Mouse (Mus musculus): Measurements from ENCODE around the gene Hs1bp3.

Gene Hs1bp3

DNA sequence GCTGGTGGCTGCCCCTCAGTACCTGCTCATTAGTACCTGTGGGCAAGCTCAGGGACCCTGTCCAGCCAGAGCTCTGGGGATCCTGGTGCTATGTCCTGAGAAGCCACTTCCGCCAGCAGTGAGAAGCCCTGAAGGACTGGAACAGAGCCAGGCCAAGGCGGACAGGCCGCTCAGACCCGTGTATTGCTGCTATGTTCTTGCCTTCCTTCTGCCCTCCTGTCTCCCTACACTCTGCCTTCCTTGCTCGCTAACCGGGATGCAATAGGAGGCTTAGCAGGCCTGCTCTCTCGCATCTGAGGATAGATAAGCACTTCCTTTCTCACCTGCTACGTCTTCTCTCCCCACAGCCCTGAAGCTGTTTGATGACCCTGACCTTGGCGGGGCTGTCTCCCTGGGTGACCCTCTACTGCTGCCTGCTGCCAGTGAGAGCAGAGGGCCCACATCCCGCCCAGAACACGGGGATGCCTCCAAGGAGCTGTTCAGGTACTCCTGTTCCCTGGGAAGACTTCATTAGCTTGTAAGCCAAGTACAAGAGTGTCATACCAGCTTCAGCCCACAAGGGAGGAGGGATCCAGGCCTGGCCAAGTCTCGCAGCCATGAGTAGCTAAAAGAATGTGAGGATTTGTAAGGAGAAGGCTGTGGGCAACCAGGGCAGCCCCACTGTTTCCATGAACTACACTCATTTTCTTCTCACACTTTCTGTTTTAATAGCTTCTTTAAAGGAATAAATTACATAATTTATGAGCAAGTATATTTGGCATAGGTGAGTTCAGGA is 24.2 kb downstream of the Hs1bp3 start:
- DNase-seq, result no peak

- no peak for DNase-seq
Observed at GRCm38 (mm10) chr12:8338491-8338890, 25.3 kb downstream of the Hs1bp3 start.

- DNase-seq, result no peak
Observed at GRCm38 (mm10) chr12:8338918-8339317, 25.7 kb downstream of the Hs1bp3 start.

DNA sequence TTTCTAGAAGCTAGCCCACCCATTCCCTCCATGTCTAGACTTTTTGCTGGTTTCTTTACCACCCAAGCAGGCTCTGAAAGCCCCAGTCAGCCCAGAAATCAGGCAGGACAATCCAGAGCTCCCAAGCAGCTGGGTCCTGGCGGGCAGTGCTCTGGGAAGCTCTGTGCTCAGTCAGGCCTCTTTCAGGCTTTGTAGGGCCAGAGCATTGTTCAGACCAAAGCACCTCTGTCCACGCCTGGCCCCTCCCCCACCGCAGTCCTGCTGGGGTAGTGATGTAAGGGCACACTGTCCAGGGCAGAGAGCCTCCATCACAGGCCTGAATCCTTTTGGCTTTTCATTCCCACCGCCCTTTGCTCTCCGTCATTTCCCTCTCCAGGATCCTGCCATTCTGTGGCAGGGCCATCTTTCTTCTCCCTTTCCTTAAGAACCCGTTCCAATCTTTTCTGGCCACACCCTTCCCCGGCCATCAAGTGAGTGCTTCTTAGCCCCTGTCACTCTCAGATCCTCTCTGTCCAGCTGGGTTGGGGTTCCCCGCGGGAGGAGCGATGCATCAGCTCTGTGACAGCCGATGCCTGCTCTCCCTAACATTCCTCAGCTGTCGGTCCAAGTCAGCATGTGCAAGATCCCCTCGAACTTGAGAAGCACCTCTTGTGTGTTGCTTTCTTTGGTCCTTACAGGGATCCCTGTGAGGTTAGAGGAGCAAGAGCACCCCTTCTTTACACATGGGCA is 26.5 kb downstream of the Hs1bp3 start:
- DNase-seq, result peak; percentile 38

DNA sequence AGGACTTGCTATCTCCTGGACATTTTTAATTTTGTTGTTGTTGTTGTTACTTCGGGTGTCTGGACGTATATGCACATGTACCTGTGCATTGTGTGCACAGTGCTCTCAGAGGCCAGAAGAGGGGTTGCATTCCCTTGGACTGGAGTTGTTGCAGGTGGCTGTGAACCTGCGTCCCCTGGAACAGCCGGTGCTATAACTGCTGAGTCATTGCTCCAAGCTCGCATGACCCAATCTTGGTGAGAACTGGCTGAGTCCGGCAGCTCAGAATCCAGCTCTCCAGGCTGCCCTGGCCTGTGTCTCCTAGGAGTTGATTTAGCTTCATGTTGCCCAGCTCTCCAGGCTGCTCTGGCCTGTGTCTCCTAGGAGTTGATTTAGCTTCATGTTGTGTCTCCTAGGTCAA is 27.8 kb downstream of the Hs1bp3 start:
- no peak for DNase-seq

DNA sequence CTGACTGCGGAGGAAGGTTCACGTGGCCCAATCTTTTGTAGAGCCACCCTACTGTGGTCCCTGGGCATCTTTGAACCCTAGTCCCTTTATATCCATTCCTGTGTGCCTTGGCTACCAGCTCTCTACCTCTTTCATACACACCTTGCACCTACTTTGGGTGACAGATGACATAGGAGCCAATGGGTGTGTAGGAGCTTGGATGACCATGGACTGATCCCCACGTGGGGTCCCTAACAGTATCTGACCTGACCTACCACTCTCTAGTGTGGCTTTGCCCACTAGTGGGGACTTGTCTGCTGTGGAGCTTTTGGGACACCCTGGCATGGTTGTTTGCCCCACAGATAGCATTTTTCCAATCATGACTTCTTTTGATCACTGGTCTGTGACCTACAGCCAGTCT is 30.1 kb downstream of the Hs1bp3 start:
- no peak for DNase-seq

DNA sequence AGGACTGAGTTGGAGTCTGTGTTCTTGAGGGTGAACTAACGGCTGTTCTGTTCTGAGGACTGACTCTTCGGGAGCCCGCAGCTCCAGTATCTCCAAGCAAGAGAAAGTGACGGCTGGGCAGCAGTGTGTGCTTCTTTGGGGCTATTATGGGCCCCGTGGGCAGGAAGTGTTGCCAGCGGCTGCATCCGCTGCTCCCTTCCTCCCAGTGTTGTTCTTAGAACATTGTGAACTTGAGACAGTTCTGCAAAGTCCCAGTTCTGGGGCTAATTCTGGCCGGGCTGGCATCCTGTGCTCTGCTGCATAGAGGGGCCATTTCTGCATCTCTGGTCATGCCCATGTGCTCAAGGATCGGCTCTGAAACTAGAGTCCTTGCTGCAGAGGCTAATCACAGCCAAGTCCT is 31.7 kb downstream of the Hs1bp3 start:
- no peak for DNase-seq

GRCm38 (mm10) chr12:8345539-8345938 is 32.3 kb downstream of the Hs1bp3 start:
- DNase-seq, result no peak

DNA sequence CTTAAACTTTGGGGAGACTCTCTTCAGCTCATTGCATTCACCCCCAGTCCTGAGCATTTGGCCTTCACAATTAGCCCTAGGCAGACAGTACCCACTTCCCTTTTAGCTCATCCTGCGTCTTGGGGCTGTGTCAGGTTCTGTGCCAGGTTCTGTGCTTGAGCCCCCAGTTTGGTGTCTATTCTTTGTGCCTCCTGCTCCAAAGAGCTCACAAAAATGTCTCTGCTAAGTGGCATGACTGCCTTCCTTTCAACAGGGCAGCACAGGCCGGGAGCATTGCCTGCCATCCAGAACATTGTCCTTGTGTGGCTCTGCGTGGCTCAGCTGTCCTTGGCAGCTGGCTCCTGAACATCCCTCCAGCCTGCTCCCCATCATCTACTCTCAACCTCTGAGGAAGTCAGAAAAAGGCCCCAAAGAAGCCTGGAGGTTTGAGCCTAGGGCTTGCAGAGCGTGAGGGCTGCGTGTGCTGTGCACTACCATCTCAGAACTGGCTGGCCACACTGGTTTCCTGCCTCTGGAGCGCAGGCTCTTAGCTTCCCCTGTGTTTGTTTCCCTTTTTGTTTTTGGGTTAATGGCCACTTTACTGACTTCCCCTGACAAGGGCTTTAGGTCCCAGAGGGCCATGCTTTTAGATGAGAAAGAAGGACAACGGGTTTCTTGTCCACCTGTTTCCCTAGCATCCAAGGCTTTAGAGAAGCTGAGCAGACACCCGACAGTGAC is 34.7 kb downstream of the Hs1bp3 start:
- no peak for DNase-seq

GRCm38 (mm10) chr12:8348733-8349513 is 35.7 kb downstream of the Hs1bp3 start:
- DNase-seq, result no peak

DNA sequence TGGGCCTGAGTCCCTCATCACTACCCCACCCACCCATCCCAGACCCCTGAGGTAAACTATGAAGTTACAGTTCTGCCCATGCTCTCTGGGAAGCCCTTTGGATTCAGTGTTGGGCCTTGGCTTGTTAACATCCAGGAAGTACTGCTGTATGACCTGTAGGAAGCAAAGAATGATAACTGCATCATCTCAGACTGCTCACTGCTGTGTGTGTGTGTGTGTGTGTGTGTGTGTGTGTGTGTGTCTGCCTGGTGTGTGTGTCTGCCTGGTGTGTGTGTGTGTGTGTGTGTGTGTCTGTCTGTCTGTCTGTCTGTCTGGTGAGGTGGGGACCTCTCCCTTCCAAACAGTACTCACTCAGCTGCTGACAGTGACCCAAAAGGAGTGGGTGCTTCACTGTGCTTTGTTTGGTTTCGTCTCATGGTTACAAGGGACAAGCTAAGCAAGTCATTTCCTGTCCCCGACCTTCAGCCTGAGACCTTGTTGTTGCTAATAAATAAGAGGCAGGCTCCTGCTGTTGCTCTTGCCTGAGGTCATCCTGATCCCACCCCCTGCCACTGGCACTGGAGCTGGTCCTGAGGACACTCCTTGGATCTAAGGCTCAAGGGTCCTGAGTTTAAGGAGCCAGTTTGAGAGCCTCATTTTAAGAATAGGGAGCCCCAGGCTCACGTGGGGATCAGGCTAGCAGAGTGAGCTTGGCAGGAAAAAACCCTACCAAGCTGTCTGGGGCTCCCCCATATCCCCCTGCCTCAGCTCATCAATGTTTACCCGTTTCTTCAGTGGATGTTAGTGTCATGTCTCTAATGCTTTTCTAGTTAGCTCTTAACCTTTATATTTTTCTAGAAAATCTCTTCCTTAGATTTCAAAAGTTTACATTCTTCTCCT is 38.0 kb downstream of the Hs1bp3 start:
- DNase-seq, result no peak

DNA sequence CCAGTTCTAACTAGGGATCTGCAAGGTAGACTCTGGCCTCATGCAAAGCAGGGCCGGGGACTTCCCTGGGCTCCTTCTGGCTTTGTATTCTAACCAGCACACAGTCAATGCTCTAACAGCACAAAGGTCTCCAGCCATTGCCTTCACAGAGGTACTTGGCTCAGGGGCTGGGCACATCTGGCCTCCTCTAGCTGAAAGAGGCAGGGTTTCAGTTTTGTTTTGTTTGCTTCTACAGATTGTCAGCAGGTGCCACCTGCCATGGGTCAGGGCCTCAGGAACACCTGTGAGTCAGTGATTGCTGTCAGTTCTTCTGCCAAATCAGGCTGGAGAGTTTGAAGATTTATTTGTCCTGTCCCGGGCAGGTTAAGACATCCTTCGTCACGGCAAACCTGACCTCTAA is 39.8 kb downstream of the Hs1bp3 start:
- DNase-seq, result no peak

GRCm38 (mm10) chr12:8354187-8354586 is 41.0 kb downstream of the Hs1bp3 start:
- DNase-seq, result no peak

- DNase-seq, result no peak
Observed at GRCm38 (mm10) chr12:8355011-8355410, 41.8 kb downstream of the Hs1bp3 start.

- DNase-seq, result no peak
Observed at GRCm38 (mm10) chr12:8357449-8357848, 44.2 kb downstream of the Hs1bp3 start.

GRCm38 (mm10) chr12:8358344-8358966 is 45.2 kb downstream of the Hs1bp3 start:
- DNase-seq, result no peak

- no peak for DNase-seq
Observed at GRCm38 (mm10) chr12:8359418-8360112, 46.3 kb downstream of the Hs1bp3 start.

GRCm38 (mm10) chr12:8361866-8362265 is 48.6 kb downstream of the Hs1bp3 start:
- DNase-seq, result no peak

GRCm38 (mm10) chr12:8362400-8362799 is 49.2 kb downstream of the Hs1bp3 start:
- DNase-seq, result no peak

DNA sequence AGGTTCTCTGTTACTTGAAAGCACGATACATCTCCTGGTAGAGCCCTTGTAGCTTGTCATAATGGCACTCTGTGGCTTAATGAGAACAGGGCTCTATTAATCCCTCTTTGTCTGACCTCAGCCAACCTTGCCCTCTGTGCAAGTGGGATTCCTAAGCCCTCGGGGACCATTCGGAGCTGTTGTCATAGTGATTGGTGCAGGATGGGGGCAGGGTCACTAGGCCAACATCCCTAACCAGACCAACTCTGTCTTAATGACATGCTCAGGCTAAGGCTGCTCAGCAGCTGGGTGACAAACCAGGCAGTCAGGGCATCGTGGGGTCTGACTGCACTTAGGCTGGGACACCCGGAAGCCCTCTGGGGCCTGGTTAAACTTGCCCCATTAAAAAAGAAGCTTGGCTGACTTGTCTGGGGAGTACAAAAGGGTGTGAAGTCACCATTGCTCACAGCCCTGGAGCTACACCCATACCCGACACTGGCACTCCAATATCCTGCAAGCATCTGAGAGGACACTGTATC is 51.1 kb downstream of the Hs1bp3 start:
- peak; percentile 66 for DNase-seq

DNA sequence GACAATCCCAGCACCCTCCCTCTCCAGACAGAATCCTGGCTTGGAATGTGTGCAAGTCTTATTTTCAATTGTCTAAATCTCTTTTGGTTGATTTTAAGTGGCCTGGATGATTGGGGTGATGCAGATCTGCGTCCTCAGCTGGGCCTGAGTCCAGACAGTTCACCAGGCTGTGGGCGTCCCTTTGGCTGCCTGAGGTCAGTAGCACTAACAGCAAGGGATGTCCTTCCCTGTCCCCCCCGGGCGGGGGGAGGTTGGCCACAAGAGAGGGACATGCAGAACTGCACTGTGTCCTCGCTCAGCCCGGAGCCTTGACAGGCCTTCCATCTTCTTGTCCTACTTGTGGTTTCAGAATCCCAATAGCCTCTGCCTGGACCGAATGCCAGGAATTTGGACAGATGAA is 52.1 kb downstream of the Hs1bp3 start:
- DNase-seq, result no peak
